Mouse (Mus musculus): ENCODE results near the gene Ednrb. TPM values are rescaled to one million over a fixed set of nuclear protein-coding genes. Genes with fewer than 3 reads are reported as not detected.

Gene Ednrb
- total RNA-seq, 1 experiment: 0.18 TPM

GRCm38 (mm10) chr14:103795591-103795990, 48.6 kb downstream of the Ednrb start:
- Histone ChIP-seq H3K9ac (ENCODE audit: insufficient read depth, low read depth, low read length, poor library complexity, severe bottlenecking) (no peak overlapping the region), H3K36me3 (ENCODE audit: control insufficient read depth, insufficient read depth, low read length, poor library complexity, severe bottlenecking) (no peaks in the 10 kb centered on the region), H3K4me1 (ENCODE audit: control insufficient read depth in 2 of 2, insufficient read depth in 2 of 2, low read length in 2 of 2, poor library complexity in 1 of 2) (no peaks in the 10 kb centered on the region), H3K4me3 (ENCODE audit: insufficient read depth in 1 of 2, low read depth in 1 of 2, low read length in 2 of 2, poor library complexity in 1 of 2, severe bottlenecking in 1 of 2) (no peak overlapping the region), H3K27ac (ENCODE audit: insufficient read depth, low read depth, low read length, poor library complexity, severe bottlenecking) (no peak overlapping the region), H3K9me3 (ENCODE audit: control insufficient read depth, insufficient read depth, low read depth, low read length) (no peaks in the 10 kb centered on the region)
- in situ Hi-C loops (cut with MboI; ENCODE audit: low sequenced_read_pairs in 2 of 2, unreplicated experiment in 2 of 2): no loop called here
- no peak for DNase-seq (ENCODE audit: low read depth, low spot score)
- no peak for TF ChIP-seq MAFK (IDR thresholded peaks at IDR 0.05; ENCODE audit: insufficient read depth, low read depth, low read length)
- TF ChIP-seq ZC3H11A (IDR thresholded peaks at IDR 0.05; ENCODE audit: borderline replicate concordance, low read depth, low read length): no peak
- TF ChIP-seq ZNF384 (IDR thresholded peaks at IDR 0.05; ENCODE audit: low read depth, low read length): no peak
- TF ChIP-seq HCFC1 (IDR thresholded peaks at IDR 0.05; ENCODE audit: borderline replicate concordance, insufficient read depth, low read length): no peak
- TF ChIP-seq CHD2 (IDR thresholded peaks at IDR 0.05; ENCODE audit: low read depth, low read length): no peak

GRCm38 (mm10) chr14:103793409-103793808, 50.8 kb downstream of the Ednrb start:
- Histone ChIP-seq H3K9me3 (ENCODE audit: control insufficient read depth, insufficient read depth, low read depth, low read length) (no peaks in the 10 kb centered on the region), H3K9ac (ENCODE audit: insufficient read depth, low read depth, low read length, poor library complexity, severe bottlenecking) (no peak overlapping the region), H3K36me3 (ENCODE audit: control insufficient read depth, insufficient read depth, low read length, poor library complexity, severe bottlenecking) (no peaks in the 10 kb centered on the region), H3K27ac (ENCODE audit: insufficient read depth, low read depth, low read length, poor library complexity, severe bottlenecking) (no peak overlapping the region), H3K4me1 (ENCODE audit: control insufficient read depth in 2 of 2, insufficient read depth in 2 of 2, low read length in 2 of 2, poor library complexity in 1 of 2) (no peaks in the 10 kb centered on the region), H3K4me3 (ENCODE audit: insufficient read depth in 1 of 2, low read depth in 1 of 2, low read length in 2 of 2, poor library complexity in 1 of 2, severe bottlenecking in 1 of 2) (no peak overlapping the region)
- in situ Hi-C loops (cut with MboI; ENCODE audit: low sequenced_read_pairs in 2 of 2, unreplicated experiment in 2 of 2): no loop called here
- no peak for TF ChIP-seq CHD2 (IDR thresholded peaks at IDR 0.05; ENCODE audit: low read depth, low read length)
- no peak for TF ChIP-seq HCFC1 (IDR thresholded peaks at IDR 0.05; ENCODE audit: borderline replicate concordance, insufficient read depth, low read length)
- no peak for TF ChIP-seq MAFK (IDR thresholded peaks at IDR 0.05; ENCODE audit: insufficient read depth, low read depth, low read length)
- TF ChIP-seq ZC3H11A (IDR thresholded peaks at IDR 0.05; ENCODE audit: borderline replicate concordance, low read depth, low read length): no peak
- no peak for DNase-seq (ENCODE audit: low read depth, low spot score)

GRCm38 (mm10) chr14:103792726-103793125, 51.5 kb downstream of the Ednrb start:
- H3K4me3 ChIP-seq (ENCODE audit: insufficient read depth in 1 of 2, low read depth in 1 of 2, low read length in 2 of 2, poor library complexity in 1 of 2, severe bottlenecking in 1 of 2): no peak overlapping the region
- no peaks in the 10 kb centered on the region for H3K4me1 ChIP-seq (ENCODE audit: control insufficient read depth in 2 of 2, insufficient read depth in 2 of 2, low read length in 2 of 2, poor library complexity in 1 of 2)
- no peak overlapping the region for H3K27ac ChIP-seq (ENCODE audit: insufficient read depth, low read depth, low read length, poor library complexity, severe bottlenecking)
- DNase-seq (ENCODE audit: low read depth, low spot score): no peak
- no peak overlapping the region for H3K9ac ChIP-seq (ENCODE audit: insufficient read depth, low read depth, low read length, poor library complexity, severe bottlenecking)
- TF ChIP-seq MAFK (IDR thresholded peaks at IDR 0.05; ENCODE audit: insufficient read depth, low read depth, low read length) (no peak), ZC3H11A (IDR thresholded peaks at IDR 0.05; ENCODE audit: borderline replicate concordance, low read depth, low read length) (no peak), HCFC1 (IDR thresholded peaks at IDR 0.05; ENCODE audit: borderline replicate concordance, insufficient read depth, low read length) (no peak), ZNF384 (IDR thresholded peaks at IDR 0.05; ENCODE audit: low read depth, low read length) (no peak), CHD2 (IDR thresholded peaks at IDR 0.05; ENCODE audit: low read depth, low read length) (no peak)
- H3K36me3 ChIP-seq (ENCODE audit: control insufficient read depth, insufficient read depth, low read length, poor library complexity, severe bottlenecking): no peaks in the 10 kb centered on the region
- H3K9me3 ChIP-seq (ENCODE audit: control insufficient read depth, insufficient read depth, low read depth, low read length): no peaks in the 10 kb centered on the region
- in situ Hi-C loops (cut with MboI; ENCODE audit: low sequenced_read_pairs in 2 of 2, unreplicated experiment in 2 of 2): no loop called here

DNA sequence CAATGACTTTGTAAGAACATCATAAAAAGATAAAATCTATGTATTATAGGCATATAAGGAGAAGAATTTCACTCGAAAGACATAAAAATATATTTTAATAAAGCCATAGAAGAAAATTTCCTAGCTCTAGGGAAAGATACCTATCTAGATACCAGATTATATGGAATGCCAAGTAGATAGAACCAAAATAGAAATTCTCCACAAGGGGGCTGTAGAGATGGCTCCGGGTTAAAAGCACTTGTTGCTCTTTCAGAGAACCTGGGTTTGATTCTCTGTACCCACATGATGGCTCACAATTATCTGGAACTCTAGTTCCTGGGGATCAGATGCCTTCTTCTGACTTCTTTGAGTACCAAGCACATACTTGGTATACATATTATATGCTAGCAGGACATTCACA, 56.7 kb downstream of the Ednrb start:
- no peaks in the 10 kb centered on the region for H3K9me3 ChIP-seq (ENCODE audit: control insufficient read depth, insufficient read depth, low read depth, low read length)
- H3K36me3 ChIP-seq (ENCODE audit: control insufficient read depth, insufficient read depth, low read length, poor library complexity, severe bottlenecking): no peaks in the 10 kb centered on the region
- TF ChIP-seq MAFK (IDR thresholded peaks at IDR 0.05; ENCODE audit: insufficient read depth, low read depth, low read length) (no peak), CHD2 (IDR thresholded peaks at IDR 0.05; ENCODE audit: low read depth, low read length) (no peak), HCFC1 (IDR thresholded peaks at IDR 0.05; ENCODE audit: borderline replicate concordance, insufficient read depth, low read length) (no peak), ZC3H11A (IDR thresholded peaks at IDR 0.05; ENCODE audit: borderline replicate concordance, low read depth, low read length) (no peak), ZNF384 (IDR thresholded peaks at IDR 0.05; ENCODE audit: low read depth, low read length) (no peak)

More for the DNA sequence above, 56.7 kb downstream of the Ednrb start:
- DNase-seq (ENCODE audit: low read depth, low spot score): no peak
- Histone ChIP-seq H3K27ac (ENCODE audit: insufficient read depth, low read depth, low read length, poor library complexity, severe bottlenecking) (no peak overlapping the region), H3K4me1 (ENCODE audit: control insufficient read depth in 2 of 2, insufficient read depth in 2 of 2, low read length in 2 of 2, poor library complexity in 1 of 2) (no peaks in the 10 kb centered on the region), H3K9ac (ENCODE audit: insufficient read depth, low read depth, low read length, poor library complexity, severe bottlenecking) (no peak overlapping the region), H3K4me3 (ENCODE audit: insufficient read depth in 1 of 2, low read depth in 1 of 2, low read length in 2 of 2, poor library complexity in 1 of 2, severe bottlenecking in 1 of 2) (no peak overlapping the region)
- in situ Hi-C loops (cut with MboI; ENCODE audit: low sequenced_read_pairs in 2 of 2, unreplicated experiment in 2 of 2): no loop called here

All from ES-E14 (cell line).